Mouse (Mus musculus) macrophage (primary cell): ENCODE results near the gene Krt77. TPM values are rescaled to one million over a fixed set of nuclear protein-coding genes. Genes with fewer than 3 reads are reported as not detected.

Experiments used
- H3K27ac ChIP-seq: fragments of 350-480 bp; formaldehyde crosslinking; 2 replicates; pipeline ENCODE4 v1.9.0; 2021
- H3K36me3 ChIP-seq: fragments of 350-480 bp; formaldehyde crosslinking; 2 replicates; pipeline ENCODE4 v1.9.0; 2021; ENCODE audit errors: inconsistent target
- H3K4me3 ChIP-seq: fragments of 350-480 bp; formaldehyde crosslinking; 2 replicates; pipeline ENCODE4 v1.9.0; 2021; ENCODE audit errors: inconsistent target
- H3K79me2 ChIP-seq: fragments of 350-480 bp; formaldehyde crosslinking; 2 replicates; pipeline ENCODE4 v1.9.0; 2021; ENCODE audit errors: inconsistent target
- WGBS: methylation state at CpG from one replicate; pipeline ENCODE4 v1.1.7; 2026; ENCODE audit warnings: inconsistent platforms; ENCODE audit not compliant: missing documents; 5-methylcytosine and 5-hydroxymethylcytosine counted together
- polyA plus RNA-seq: library from polyadenylated mRNA; stranded (reverse); fragments of 250-400 nt; gene quantifications from 3 replicates; pipeline ENCODE4 v1.2.4, GENCODE M21; 2018; ENCODE audit warnings: inconsistent platforms

The Krt77 gene
- polyA plus RNA-seq, 1 experiment from 2014 or later: not detected

- Histone ChIP-seq H3K36me3 (no peaks in the 10 kb centered on the region), H3K4me3 (no peak overlapping the region), H3K27ac (no peak overlapping the region), H3K79me2 (no peaks in the 10 kb centered on the region)
- 75% methylated on average over 5 of the region's 5 CpGs for WGBS
These were observed 12.8 kb downstream of the Krt77 start for GRCm38 (mm10) chr15:101856696-101857095.

DNA sequence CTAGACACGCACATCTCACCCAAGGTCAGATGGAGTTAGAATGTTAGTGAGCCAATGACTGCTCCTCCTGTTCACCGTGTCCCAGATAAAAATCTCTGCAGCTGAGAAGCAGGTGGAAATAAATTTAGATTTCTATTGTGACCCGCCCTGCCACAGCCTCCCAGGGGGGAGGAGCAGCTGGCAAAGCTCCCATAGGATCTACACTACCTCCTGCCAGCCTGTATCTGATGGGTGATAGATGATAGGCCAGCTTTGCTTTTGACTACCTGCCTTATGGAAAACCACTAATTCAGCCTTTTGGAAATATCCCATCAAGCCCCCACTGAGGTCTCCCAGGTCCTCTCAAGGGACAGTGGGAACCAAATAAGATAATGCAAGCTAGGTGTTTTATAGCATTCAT lies 13.8 kb downstream of the Krt77 start:
- H3K79me2 ChIP-seq: no peaks in the 10 kb centered on the region
- H3K27ac ChIP-seq: no peak overlapping the region
- H3K4me3 ChIP-seq: no peak overlapping the region
- WGBS: 82% methylated on average over 3 of the region's 3 CpGs
- H3K36me3 ChIP-seq: no peaks in the 10 kb centered on the region

DNA sequence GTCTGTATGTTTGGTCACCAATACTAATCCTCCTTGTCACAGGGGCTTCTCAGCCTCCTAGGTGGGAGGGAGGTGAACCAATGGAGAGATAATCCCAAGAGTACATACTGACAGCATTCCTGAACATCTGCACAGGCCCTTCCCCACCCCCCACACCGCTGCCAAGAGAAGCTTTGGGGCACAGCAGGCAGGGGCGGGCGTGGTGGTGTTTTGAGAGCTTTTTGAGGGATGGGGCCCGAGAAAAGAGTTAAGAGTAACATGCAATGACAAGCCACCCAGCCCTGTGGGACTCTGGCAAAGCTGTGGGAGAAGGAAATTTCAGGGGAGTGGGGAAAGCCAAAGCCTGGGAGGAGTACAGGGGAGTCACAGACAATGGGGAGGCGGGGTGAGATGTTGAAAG lies 15.2 kb downstream of the Krt77 start:
- H3K36me3 ChIP-seq: no peaks in the 10 kb centered on the region
- 29% methylated on average over 5 of the region's 5 CpGs for WGBS
- H3K4me3 ChIP-seq: no peak overlapping the region
- H3K27ac ChIP-seq: no peak overlapping the region
- no peaks in the 10 kb centered on the region for H3K79me2 ChIP-seq

GRCm38 (mm10) chr15:101852571-101852970 lies 16.9 kb downstream of the Krt77 start:
- WGBS: 57% methylated on average over 5 of the region's 5 CpGs
- Histone ChIP-seq H3K36me3 (no peaks in the 10 kb centered on the region), H3K79me2 (no peaks in the 10 kb centered on the region), H3K4me3 (no peak overlapping the region), H3K27ac (no peak overlapping the region)

- H3K27ac ChIP-seq: no peak within 1 kb of the TSS
- H3K36me3 ChIP-seq: no peaks in the 10 kb centered on the region
- no peaks in the 10 kb centered on the region for H3K79me2 ChIP-seq
- H3K4me3 ChIP-seq: no peak within 1 kb of the TSS
- WGBS: 78% methylated on average over 6 of the region's 6 CpGs
These were observed 18.8 kb downstream of the Krt77 start, which contains the start of gene Krt1 for GRCm38 (mm10) chr15:101850694-101851093. Gene Krt1, minus strand, starts transcription at chr15:101850794.

DNA sequence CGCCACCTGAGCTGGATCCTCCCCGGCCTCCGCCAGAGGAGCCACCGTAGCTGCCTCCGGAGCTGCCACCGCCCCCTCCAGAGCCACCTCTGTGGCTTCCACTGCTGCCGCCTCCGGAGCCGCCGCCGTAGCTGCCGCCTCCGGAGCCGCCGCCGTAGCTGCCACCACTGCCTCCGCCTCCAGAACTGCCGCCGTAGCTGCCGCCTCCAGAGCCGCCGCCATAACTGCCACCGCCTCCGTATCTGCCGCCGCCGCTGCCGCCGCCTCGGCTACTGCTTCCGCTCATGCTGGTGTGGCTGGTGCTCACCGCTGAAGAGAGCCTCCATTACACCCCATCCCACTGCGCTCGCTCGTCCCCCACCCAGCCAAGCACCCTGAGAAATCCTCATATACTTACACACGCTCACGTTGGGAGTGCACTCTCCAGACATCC lies 23.5 kb downstream of the Krt77 start:
- H3K79me2 ChIP-seq: no peaks in the 10 kb centered on the region
- no peak overlapping the region for H3K27ac ChIP-seq
- 3% methylated on average over 37 of the region's 37 CpGs for WGBS
- H3K36me3 ChIP-seq: no peaks in the 10 kb centered on the region
- no peak overlapping the region for H3K4me3 ChIP-seq

- Histone ChIP-seq H3K79me2 (no peaks in the 10 kb centered on the region), H3K27ac (no peak overlapping the region), H3K36me3 (no peaks in the 10 kb centered on the region), H3K4me3 (no peak overlapping the region)
- 63% methylated on average over 9 of the region's 9 CpGs for WGBS
These were observed 26.3 kb downstream of the Krt77 start for GRCm38 (mm10) chr15:101843192-101843591.

DNA sequence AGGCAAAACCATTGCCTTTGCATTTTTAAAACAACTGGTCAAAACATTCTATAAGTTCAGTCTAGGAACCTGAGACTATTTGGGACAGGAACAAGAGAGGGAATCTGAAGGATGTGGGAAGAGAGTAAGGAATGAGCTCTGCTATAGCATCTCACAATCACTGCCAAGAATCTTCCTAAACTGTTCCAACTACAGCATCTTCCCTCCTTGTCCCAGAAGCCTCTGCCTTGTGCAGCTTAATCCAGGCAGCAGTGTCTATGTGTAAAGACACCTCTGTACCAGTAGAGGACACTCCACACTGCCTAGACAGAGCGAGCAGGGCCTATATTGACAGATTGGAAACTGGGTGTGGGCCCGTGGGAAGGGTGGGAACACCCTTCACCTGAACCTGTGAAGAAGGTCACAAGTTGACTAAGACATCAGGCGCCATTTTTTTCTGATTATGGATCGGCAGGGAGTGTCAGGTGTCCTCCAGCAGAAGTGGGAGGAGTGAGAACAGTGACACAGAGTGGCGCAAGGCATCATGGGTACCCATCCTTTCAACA lies 34.6 kb downstream of the Krt77 start:
- Histone ChIP-seq H3K4me3 (no peak overlapping the region), H3K27ac (no peak overlapping the region)
- WGBS: 63% methylated on average over 5 of the region's 5 CpGs

DNA sequence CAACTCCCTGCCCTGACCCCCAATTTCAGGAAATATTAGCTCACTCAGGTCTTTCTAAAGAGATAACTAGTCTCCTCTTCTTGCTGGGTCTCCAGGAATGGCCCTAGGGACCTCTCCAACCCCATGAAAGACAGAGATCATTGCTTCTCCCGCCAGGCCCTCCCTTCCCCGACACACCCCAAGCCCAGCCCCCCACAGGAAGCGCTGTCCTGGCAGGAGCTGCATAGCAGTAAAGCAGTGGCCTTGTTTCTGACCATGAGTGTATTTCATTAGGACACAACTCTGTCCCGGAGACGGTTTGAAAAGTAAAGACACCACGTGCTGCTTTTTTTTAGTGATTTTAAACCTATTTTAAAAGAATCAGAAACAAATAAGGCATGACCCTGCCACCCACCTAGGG lies 36.4 kb downstream of the Krt77 start:
- Histone ChIP-seq H3K27ac (no peak overlapping the region), H3K36me3 (no peaks in the 10 kb centered on the region), H3K4me3 (no peak overlapping the region), H3K79me2 (no peaks in the 10 kb centered on the region)
- WGBS: 64% methylated on average over 6 of the region's 6 CpGs

More for the DNA sequence above, 34.6 kb downstream of the Krt77 start:
- Histone ChIP-seq H3K36me3 (no peaks in the 10 kb centered on the region), H3K79me2 (no peaks in the 10 kb centered on the region)

DNA sequence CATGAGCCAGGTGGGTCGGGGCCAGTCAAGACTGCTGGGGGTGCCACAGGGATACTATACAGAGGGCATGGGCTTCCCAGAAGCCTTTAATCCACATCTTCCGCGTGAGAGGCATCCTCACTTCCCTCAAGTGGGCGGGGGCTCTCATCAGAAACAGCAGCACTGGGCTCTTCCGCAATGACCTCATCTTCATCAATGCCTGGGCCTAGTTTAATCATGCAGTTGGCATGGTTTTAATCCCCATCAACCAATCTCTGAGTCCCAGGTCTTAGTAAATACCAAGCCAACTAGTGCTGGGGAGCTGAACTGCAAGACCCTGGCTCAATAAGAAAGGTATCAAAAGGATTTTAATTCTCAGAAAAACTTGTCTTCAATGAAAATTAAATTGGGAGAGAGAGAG lies 40.1 kb downstream of the Krt77 start:
- 83% methylated on average over 5 of the region's 5 CpGs for WGBS
- Histone ChIP-seq H3K4me3 (no peak overlapping the region), H3K36me3 (no peaks in the 10 kb centered on the region), H3K27ac (no peak overlapping the region), H3K79me2 (no peaks in the 10 kb centered on the region)

DNA sequence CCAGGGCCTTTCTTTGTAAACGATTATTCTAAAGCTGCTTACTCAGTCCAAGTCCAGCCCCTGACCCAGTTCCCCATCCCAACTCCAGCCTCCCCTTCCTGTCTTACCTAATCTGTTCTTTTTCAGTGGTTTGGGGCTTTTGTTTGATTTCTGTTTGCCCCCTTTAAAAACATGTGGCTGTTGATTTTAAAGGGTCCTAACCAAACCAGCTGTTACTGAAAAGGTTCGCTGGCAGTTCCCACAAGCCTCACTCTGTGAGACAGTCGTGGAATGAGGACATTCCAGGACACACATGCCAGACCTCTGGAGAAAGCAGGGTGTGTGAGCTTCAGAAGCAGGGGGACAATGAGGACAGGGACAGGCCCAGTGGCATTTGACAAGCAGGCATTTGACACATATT lies 47.7 kb downstream of the Krt77 start:
- H3K36me3 ChIP-seq: no peaks in the 10 kb centered on the region
- H3K4me3 ChIP-seq: no peak overlapping the region
- H3K79me2 ChIP-seq: no peaks in the 10 kb centered on the region
- WGBS: 20% methylated on average over 3 of the region's 3 CpGs
- no peak overlapping the region for H3K27ac ChIP-seq

DNA sequence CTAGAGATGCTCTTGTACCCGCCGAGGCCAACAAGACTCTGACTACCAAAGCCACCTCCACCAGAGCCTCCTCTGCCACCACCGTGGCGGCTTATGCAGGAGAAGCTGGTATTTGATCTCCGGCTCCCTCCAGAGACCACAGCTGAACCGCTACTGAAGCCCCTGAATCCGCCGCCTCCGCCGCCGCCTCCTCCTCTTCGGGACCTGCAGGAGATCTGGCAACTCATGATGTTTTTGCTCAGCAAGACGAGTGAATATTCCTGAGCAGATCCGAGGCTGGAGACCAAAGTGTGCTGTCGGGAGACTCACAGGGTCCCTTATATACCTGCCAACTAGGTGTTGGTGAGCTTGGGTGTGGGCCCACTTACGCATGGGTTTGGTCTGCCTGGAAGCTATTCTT lies 51.6 kb downstream of the Krt77 start, which contains the start of gene Krt2:
Gene Krt2, minus strand, starts transcription at position 295 of the 400 bp plus-strand sequence.
- H3K36me3 ChIP-seq: no peaks in the 10 kb centered on the region
- no peak within 1 kb of the TSS for H3K4me3 ChIP-seq
- H3K27ac ChIP-seq: no peak within 1 kb of the TSS
- WGBS: 78% methylated on average over 16 of the region's 16 CpGs
- no peaks in the 10 kb centered on the region for H3K79me2 ChIP-seq

Other genes starting within 250 kb of the Krt77 start
- gene Gm5414, start 241.5 kb downstream of the Krt77 start, polyA plus RNA-seq: not detected in 3 replicates
- not detected in 3 replicates for gene Gm5478, start 222.3 kb downstream of the Krt77 start, polyA plus RNA-seq
- not detected in 3 replicates for gene Krt6b, start 189.4 kb downstream of the Krt77 start, polyA plus RNA-seq
- gene Krt6a, start 175.4 kb downstream of the Krt77 start, polyA plus RNA-seq: not detected in 3 replicates
- not detected in 3 replicates for gene Krt5, start 156.8 kb downstream of the Krt77 start, polyA plus RNA-seq
- not detected in 3 replicates for gene Krt71, start 126.6 kb downstream of the Krt77 start, polyA plus RNA-seq
- not detected in 3 replicates for gene Krt72, start 83.2 kb downstream of the Krt77 start, polyA plus RNA-seq
- not detected in 3 replicates for gene Krt73, start 67.4 kb downstream of the Krt77 start, polyA plus RNA-seq
- not detected in 3 replicates for gene Krt2, start 51.5 kb downstream of the Krt77 start, polyA plus RNA-seq
- not detected in 3 replicates for gene Krt1, start 18.9 kb downstream of the Krt77 start, polyA plus RNA-seq
- gene Krt76, start 23.2 kb upstream of the Krt77 start, polyA plus RNA-seq: not detected in 3 replicates
- gene Krt4, start 55.0 kb upstream of the Krt77 start, polyA plus RNA-seq: not detected in 3 replicates
- gene Krt79, start 70.6 kb upstream of the Krt77 start, polyA plus RNA-seq: not detected in 3 replicates
- gene Krt78, start 84.6 kb upstream of the Krt77 start, polyA plus RNA-seq: not detected in 3 replicates
- gene Krt8, start 134.8 kb upstream of the Krt77 start, polyA plus RNA-seq: not detected in 3 replicates
- not detected in 3 replicates for gene Krt18, start 158.5 kb upstream of the Krt77 start, polyA plus RNA-seq
- gene Eif4b, start 204.1 kb upstream of the Krt77 start, polyA plus RNA-seq: 153 to 214 TPM (median 191 TPM) in 3 replicates
- 0.37 to 0.66 TPM in 2 of 3 replicates, not detected in the other for gene Tns2, start 230.7 kb upstream of the Krt77 start, polyA plus RNA-seq